Mouse (Mus musculus) forebrain, embryonic 15.5 days (tissue): ENCODE measurements around the gene Vmn1r5. TPM values are rescaled to one million over a fixed set of nuclear protein-coding genes. Genes with fewer than 3 reads are reported as not detected.

Experiments
- polyA plus RNA-seq: library from polyadenylated mRNA; unstranded; fragments of >200 nt; fragmentation: Nextera tagmentation; extraction: Ambion mirVana; gene quantifications from 2 replicates; pipeline ENCODE4 v1.2.1, GENCODE M21; 2015

Vmn1r5 gene
- polyA plus RNA-seq, 1 experiment from 2014 or later: not detected

Other genes starting within 250 kb of the Vmn1r5 start
- gene Kbtbd2, start 172.5 kb upstream of the Vmn1r5 start, polyA plus RNA-seq: 36.4 and 37.9 TPM in 2 replicates
- gene Fkbp9, start 138.2 kb upstream of the Vmn1r5 start, polyA plus RNA-seq: 27.7 and 30.6 TPM in 2 replicates
- 150 and 159 TPM in 2 replicates for gene Nt5c3, start 46.3 kb upstream of the Vmn1r5 start, polyA plus RNA-seq
- 0.29 and 0.43 TPM in 2 replicates for gene Vmn1r4, start 46.3 kb upstream of the Vmn1r5 start, polyA plus RNA-seq
- gene Vmn1r6, start 27.0 kb downstream of the Vmn1r5 start, polyA plus RNA-seq: not detected in 2 replicates
- not detected in 2 replicates for gene Vmn1r7, start 55.1 kb downstream of the Vmn1r5 start, polyA plus RNA-seq
- gene Vmn1r8, start 62.0 kb downstream of the Vmn1r5 start, polyA plus RNA-seq: not detected in 2 replicates
- gene Vmn1r9, start 96.5 kb downstream of the Vmn1r5 start, polyA plus RNA-seq: not detected in 2 replicates
- gene Vmn1r10, start 139.2 kb downstream of the Vmn1r5 start, polyA plus RNA-seq: not detected in 2 replicates
- not detected in 2 replicates for gene Vmn1r11, start 163.2 kb downstream of the Vmn1r5 start, polyA plus RNA-seq
- not detected in 2 replicates for gene Vmn1r12, start 186.6 kb downstream of the Vmn1r5 start, polyA plus RNA-seq
- not detected in 2 replicates for gene Vmn1r13, start 233.0 kb downstream of the Vmn1r5 start, polyA plus RNA-seq